Mouse (Mus musculus): ENCODE results near the gene Fgfr2.

Fgfr2 gene

DNA sequence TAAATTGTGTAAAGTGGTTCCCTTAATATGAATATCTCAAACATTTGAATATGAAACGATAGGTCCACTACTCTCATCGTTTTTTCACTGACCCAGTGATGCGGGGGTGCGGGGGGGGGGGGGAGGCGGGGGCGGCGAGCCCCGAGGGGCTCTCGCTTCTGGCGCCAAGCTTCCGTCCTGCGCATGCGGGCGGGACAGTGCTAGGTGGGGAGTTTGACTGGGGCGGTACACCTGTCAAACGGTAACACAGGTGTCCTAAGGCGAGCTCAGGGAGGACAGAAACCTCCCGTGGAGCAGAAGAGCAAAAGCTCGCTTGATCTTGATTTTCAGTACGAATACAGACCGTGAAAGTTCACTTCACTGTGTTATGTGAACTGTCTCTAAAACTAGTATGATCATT, 2288.9 kb downstream of the Fgfr2 start:
- DNase-seq (ENCODE audit: low spot score): no peak

DNA sequence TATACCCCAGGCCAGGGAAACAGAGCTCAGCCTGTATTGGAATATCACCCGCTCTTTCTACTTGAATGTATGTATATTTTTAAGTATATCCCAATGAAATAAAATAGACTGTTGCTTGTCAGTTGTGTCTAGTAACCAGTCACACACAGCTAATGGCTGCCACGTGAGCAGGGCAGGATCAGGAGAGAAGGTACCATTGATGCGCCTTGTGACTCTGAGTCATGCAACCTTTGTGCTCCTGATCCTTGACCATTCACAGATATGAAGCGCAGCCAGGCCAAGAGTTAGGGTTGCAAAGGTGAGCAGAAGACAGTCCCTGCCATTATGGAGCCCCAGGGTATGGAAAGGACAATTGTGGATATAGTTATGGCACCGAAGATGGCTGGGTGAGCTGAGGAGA, 2291.6 kb downstream of the Fgfr2 start:
- DNase-seq (ENCODE audit: low spot score): no peak

DNA sequence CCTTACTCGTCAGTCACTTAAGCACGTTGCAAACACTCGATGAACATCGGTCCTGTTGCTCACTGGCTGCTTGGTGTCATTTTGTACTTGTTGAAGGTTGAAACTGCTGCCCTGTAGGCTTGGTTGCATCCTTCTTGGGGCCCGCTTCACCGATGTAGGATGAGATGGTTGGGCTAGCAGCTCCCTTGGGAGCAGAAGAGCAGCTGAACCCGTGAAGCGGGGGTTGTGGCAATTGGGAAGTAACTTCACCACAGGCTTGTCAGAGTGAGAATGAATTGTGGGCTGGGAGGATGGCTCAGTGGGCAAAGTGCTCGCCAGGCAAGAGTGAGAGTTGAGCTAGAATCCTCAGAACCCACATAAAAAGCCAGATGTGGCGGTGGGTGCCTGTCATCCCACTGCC, 2294.7 kb downstream of the Fgfr2 start:
- DNase-seq (ENCODE audit: low spot score): no peak

DNA sequence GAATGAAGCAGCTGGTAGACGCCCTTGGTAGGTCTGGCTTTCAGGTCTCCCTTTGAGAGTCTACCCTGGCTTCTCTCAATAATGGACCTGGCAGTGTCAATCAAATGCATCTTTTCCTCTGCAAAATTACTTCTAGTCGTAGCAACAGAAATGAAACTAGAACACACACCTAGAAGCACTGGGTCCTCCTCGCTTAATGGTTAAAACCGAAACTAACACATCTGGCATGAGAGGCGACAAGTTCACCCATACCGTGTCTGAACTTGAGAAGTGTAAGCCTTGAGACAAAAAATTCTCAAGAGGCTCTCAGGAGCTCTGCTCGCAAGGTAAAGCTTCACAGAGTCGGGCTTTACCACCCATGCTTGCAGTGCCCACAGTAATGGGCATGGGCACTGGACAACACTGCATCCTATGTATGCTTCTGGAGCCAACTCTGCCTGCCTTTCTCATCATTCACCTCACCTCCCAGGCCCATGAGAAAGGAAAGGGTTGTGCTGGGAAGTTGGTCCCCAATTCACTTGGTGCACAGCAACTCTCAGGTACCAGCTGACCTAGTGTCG, 2295.2 kb downstream of the Fgfr2 start:
- no peak for DNase-seq (ENCODE audit: low spot score)

DNA sequence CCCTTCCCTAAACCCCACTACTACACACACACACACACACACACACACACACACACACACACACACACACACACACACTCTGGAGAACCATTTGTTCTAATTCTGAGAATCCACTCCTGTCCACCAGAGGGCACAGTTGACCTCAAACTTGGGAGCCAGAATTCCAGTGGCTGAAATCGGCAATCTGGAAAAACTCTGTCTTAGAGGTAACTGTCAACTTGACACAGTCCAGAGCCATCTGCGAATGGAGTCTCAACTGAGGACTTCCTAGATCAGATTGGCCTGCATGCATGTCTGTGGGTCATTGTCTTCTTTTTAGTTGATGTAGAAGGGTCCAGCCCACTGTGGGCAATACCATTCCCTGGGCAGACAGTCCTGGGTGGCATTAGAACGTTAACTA, 2295.7 kb downstream of the Fgfr2 start:
- no peak for DNase-seq (ENCODE audit: low spot score)

DNA sequence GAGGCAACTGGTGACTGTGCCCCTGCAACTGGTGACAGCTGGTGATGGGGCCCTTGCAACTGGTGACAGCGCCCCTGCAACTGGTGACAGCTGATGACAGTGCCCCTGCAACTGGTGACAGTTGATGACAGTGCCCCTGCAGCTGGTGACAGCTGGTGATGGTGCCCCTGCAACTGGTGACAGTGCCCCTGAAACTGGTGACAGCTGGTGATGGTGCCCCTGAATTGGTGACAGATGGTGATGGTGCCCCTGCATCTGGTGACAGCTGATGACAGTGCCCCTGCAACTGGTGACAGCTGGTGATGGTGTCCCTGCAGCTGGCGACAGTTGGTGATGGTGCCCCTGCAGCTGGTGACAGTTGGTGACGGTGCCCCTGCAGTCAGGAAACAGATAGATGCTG, 2296.8 kb downstream of the Fgfr2 start:
- DNase-seq (ENCODE audit: low spot score): no peak

DNA sequence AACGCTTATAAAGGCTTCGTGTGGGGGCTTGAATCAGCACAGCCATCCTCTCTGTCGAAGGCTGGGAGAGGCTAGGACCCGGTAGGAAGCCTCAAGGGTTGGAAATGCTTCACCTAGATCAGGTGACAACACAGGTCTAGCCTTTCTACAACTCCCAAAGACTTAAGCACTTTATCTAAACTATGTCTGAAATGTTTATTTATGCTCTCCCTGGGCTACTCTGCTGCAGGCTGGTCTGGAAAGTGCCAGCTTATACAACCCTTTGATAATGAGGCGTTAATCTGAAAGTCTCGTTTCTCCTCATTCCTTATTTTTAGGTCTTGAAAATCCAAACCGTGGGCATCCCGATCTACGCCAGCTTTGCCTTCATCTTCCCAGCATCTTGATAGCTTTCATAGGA, 2299.2 kb downstream of the Fgfr2 start:
- DNase-seq (ENCODE audit: low spot score): no peak

DNA sequence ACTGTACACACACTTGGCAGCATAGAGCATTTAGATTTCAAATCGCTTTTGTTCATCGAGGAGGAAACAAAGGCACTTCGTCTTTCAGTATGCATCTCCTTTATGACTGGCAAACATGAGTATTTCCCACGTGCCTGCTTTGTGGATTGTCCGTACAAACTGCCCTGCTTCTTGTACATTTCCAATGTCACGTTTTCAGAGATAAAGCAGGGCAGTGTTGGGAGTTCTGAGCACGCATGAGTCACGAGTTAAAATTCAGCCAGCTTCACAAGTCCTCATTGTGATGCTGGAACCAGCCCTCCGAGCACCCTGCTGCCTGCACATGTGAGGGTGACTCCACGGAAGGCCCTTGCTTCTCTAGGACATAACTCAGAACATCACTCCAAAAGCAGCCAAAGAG, 2303.5 kb downstream of the Fgfr2 start:
- no peak for DNase-seq (ENCODE audit: low spot score)

DNA sequence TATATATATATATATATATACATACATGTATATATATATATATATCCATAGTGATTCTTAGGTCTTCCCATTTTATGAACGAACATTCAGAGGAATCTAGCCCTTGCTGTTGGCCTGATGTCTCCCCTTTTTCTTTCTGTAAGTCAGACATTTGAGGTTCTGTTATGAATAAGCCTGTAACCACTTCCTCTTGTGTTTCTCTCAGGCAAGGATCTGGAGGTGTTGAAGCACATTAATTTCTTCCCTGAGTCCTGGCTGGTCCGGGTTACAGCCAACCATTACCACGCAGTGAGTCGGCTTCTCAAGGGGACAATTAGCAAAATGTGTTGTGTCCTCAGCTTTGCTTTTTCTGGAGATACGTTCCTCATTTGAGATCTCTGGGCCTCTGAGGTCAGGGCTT, 2304.3 kb downstream of the Fgfr2 start:
- DNase-seq (ENCODE audit: low spot score): no peak

DNA sequence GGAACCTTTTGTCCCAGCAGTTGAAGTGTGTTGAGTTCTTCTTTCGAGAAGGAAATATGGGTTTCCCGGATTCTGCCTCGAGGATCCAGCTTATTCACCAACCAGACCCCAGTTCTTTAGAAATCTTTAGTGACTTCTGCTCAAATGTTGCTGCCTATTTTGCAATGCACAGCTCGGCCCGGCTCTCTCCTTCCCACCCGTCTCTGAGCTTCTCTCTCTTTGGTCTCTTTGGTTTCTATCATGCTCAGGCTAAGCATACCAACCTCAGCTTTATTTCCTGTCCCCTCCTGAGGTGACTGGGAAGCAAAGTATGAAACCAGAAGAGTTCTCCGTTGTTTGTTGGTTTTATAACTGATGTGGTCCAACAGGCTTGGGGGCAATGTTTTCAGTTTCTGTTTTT, 2306.9 kb downstream of the Fgfr2 start:
- DNase-seq (ENCODE audit: low spot score): no peak

DNA sequence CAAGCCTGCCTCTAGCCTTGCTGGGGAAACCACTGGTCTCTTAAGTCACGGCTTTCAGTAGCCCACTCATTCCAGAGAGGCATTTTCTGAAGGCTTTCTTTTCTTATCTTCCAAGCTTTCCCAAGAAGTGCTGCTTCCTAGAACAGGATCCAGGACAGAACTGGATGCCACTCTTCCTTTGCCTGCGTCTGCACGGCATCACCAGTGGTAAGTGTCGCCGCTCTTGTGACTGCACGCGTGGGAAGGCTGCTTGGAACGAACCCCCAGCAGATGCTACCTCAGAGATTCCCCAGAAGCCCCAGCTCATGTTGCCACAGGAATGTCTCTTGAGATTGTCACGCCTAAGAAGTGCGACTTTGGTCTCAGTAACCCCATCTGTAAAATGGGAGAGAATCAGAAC, 2307.5 kb downstream of the Fgfr2 start:
- no peak for DNase-seq (ENCODE audit: low spot score)

DNA sequence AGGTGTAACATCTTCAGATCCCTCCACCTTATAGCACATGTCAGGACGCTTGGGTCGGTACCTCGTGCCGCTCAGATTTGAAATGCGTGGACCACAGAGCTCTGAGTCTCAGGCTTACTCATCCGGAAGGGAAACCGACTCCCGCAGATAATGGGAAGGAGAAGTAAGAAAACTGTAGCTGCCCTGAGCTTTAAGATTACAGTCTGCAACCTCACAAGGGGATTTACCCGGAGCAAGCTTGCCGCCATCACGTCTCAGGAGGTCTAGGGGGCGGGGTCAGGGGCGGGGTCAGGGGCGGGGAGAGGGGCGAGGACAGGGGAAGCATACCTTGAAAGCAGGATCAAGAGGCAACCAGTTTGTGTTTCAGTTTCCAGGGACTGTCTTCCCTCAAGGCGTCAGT, 2310.7 kb downstream of the Fgfr2 start:
- DNase-seq (ENCODE audit: low spot score): no peak

DNA sequence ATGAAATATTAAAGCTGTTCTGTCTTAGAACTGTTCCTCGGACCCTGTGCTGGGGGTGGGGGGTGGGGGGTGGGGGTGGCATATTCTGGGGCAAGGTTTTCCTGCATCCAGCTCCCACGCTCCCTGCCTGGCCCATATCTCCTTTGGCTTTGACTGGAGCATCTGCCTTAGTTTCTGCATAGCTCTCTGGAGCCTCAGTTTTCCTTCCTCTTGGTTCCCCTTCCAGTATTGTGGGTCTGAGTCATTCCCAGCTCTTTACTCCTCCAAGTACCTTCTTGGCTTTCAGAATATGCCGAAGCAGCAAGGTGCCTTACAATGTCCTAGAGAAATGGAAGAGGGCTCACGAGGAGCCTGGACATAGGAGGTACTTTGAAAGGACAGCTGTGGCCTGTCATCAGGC, 2312.9 kb downstream of the Fgfr2 start:
- no peak for DNase-seq (ENCODE audit: low spot score)

DNA sequence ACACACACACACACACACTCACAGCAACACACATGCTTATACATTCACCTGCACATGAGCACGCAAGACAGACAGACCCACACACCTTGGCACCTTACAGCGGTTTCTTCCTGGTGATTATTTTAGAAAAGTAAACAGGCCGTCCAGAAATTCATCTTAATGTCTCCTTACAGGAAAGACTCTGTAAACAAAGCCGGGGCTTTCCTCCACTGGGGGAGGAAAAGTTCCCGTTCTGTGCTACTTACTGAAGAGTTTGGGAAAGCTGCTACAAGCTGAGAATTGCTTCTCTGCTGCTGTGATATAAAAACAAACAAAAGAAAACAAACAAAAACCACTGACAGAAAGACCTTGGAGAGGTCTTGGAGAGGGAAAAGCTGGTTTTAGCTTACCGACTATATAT, 2314.5 kb downstream of the Fgfr2 start:
- no peak for DNase-seq (ENCODE audit: low spot score)

DNA sequence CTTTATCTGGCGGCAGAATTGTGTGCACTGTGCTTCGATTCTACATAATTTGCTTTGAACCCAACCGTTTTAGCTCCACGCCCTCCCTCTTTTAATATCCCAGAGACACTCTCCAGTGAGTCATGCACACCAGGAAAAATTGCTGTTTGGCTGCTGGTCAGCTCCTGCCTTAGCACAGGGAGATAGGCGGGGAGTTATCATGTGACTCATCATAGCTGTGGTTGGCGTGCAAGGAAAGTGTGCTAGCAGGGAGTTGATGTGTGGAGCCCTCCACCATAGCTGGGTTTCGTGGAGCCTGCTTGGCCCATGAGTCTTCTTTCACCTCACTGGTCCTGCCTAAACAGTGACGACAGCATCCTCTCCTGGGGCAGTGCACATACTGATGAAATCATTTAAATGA, 2315.4 kb downstream of the Fgfr2 start:
- DNase-seq (ENCODE audit: low spot score): no peak

DNA sequence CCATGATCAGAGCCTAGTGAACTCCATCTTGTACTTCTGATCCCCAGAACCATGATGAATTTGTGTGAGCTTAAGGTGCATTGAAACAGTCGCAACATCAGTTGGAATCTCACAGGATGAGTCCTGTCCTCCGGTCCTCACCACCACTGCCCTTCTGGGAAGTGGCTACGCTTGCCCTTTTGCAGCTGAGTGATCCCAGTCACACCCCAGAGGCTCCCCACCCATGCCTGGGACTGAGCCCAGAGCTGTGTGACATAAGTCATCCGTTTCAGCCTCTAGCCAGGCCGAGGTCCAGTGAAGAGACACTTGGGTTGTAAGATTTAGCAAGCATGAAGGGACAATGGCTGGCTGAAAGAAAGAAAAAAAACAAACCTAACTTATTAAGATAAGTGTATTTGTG, 2318.2 kb downstream of the Fgfr2 start:
- DNase-seq (ENCODE audit: low spot score): no peak

DNA sequence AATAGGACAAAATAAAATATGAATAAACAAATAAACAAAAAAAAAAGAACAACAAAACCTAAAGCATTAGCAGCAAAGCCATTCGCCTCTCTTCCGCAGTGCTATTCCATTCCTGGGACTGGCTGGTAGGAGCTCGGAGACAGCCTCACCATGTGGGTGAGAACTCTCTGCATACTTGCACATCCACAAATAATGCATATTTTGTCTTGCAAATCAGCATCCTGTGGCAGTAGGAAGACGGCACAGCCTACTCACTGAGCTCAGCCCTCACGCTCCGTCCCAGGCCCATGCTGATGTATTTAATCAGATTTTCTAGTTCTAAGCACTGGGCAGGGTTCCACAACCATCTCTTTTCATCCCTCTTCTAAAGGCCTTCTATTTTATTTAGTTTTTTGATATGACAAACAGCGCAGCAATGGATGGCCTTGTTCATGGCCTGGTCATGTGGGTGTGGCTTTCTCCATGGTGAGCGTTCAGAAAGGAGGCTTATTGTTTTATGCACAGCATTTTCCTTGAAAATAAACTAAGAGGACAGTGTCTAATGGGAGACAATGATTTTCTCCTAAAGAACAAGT, 2319.8 kb downstream of the Fgfr2 start:
- no peak for DNase-seq (ENCODE audit: low spot score)

DNA sequence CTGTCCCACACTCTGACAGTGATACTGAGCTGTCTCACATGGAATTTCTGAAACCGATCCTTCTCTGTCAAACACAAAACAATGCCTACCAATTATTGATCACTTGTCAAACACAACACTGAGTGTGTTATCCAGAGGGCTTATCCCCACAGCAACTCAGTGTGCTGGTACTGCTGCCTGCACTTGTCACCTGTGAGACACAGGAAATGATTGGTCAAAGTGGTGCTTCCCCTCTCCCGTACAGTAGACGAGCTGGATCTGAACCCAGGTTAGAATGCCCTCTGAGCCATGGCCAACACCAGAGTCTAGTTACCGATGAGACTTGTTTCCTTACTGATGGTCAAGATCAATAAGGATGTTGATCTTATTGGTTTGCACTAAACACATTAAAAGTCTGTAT, 2321.3 kb downstream of the Fgfr2 start:
- no peak for DNase-seq (ENCODE audit: low spot score)

DNA sequence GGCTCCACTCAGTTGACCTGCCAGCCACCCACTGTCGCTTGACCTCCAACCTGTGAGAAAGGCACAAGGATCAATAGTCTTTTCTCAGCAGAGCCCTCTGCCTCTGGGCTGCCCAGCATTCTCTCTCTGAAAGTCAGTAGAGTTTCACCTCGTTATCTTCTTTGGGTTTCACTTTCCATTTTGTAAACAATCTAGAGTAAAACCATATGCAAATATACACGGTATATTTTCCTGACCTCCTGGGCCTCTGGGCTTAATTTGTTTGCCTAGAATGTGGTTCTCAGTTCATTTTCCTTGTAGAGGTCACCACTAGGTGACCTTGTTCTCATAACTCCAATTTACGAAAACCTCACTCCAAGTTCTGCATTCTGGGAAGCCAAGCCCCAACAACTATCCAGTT, 2322.5 kb downstream of the Fgfr2 start:
- no peak for DNase-seq (ENCODE audit: low spot score)

DNA sequence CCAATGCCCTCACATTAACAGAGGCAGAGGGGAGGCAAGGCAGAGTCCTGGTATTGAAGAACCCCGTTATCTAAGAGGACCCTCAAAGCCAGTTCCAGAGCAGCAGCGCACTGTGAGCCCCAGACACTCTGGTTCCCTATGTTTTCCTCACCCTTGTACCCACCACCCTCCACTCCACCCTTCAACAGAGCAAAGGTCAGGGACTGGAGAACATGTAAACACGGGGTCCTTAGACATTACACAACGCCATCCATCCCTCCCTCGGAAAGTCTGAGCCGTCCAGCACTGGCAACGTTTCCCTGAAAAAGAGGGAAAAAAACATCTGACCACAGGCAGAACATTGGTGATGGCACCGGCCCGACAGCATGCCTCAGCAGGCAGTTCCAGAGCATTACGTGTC, 2323.7 kb downstream of the Fgfr2 start:
- DNase-seq (ENCODE audit: low spot score): no peak

DNA sequence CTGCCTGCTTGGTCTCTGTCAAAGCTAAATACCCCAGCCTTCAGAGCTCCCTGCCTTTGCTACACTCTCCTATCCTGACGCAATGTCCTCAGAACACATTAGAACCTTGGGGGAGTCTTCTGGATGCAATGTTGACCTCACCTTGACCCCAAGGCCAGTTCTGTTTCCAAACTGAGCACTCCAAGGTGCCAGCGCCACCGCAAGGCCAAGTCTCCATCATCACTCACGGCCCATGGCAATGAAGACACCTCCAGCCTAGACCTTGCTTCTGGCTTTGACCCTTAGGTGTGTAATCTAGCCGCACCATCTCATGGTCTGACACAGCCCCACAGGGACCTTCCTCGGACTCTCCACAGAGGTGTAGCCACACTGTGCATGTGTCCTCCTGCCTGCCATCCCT, 2325.6 kb downstream of the Fgfr2 start:
- DNase-seq (ENCODE audit: low spot score): no peak

DNA sequence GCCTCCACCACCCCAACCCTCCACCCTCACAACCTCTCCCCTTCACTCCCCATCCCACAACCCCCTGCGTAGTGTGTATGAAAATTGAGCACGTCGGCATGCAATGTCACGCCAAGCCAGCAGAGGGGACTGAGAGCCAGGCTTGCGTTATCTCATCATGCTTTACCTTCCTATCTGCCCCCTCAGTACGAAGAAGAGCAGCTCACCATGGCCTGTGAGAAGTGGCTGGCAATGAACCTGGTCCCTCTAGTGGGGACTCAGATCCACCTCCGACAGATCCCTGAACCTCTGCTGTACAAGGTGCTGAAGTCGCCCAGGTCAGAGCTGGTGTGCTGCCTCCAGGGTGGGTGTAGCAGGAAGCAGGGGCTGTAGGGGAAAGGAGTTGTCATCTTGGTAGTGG, 2326.4 kb downstream of the Fgfr2 start:
- no peak for DNase-seq (ENCODE audit: low spot score)

DNA sequence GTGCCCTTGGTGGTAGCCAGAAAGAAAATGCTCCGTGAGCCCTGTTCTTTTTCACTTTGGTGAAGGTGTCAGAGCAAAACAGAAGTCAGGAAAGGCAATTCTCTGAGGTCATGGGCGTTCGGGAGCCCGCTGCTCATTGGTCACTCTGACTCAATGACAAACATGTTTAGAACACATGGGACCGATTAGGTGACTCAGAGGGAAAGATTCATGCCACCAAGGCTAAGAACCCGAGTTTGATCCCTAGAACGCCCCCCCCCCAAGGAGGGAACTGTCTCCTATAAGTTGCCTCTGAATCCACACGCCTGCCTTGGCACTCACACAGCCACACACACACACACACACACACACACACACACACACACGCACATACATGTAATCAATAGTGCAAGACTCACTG, 2329.5 kb downstream of the Fgfr2 start:
- DNase-seq (ENCODE audit: low spot score): no peak

DNA sequence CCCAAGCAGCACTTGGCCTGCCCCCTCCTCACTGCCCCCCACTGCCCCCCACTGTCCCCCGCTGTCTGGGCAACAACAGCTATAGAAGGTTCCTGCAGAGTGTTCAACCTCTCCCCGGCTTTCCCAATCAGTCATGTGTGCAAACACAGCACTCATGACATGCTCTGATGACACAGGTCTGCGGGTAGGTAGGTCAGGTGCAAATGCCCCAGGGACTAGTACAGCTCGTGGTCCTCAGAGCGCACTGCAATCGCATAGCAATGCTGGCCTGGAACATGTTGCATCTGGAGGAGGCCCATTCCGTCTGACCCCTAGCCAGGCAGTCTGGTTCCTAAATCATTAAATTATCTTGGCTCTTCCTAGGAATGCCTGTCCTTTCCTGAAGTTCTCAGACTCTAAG, 2333.7 kb downstream of the Fgfr2 start:
- no peak for DNase-seq (ENCODE audit: low spot score)

DNA sequence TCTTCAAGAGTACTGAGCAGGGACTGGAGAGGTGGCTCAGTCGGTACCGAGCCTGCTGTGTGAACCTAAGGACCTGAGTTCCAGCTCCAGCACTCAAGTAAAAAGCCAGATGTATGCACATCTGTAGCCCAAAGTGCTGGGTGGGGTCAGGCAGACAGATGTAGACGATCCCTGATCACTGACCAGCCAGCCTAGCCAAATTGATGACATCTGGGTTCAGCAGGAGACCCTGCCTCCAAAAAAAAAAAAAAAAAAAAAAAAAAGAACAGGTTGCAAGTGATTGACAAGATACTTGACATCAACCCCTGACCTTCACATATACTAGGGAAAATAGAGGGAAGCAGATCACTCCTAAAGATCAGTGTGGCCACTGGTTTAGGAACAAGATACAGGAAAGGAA, 2334.2 kb downstream of the Fgfr2 start:
- DNase-seq (ENCODE audit: low spot score): no peak

Data from spleen, adult 12 weeks (tissue).